In the genomic region with DNA sequence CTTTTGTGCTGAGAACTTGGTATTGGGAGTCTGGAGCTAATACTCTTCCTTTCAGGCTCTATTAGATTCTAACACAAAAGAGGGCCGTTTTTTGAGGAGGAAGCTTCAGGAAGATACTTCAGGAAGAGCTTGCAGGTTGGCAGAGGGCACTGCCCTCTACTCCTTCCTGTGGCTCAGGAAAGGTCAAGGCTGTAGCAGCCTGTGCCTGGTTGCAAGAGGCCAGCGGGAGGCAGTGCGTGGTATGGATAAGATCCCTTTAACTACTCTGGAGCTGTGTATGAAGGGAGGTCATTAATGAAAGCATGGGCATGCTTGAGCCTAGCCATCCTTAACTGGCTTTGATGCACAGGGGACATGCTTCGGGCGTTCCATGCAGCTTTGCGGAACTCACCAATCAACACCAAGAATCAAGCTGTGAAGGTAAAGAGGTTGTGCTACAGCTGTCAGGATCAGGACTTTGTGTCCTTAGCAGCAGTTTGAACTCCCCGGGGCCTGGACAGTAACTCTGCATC, we compare ENCODE assay signal across 21 mouse cellular contexts. TPM values are rescaled to one million over a fixed set of nuclear protein-coding genes. Genes with fewer than 3 reads are reported as not detected.
DNase-seq lines count a peak whose midpoint lies in the region; TF ChIP-seq lines count a peak whose summit lies in the region.
"Had no signal": no experiment of that assay in that cellular context is flagged by ENCODE, and none has a peak within 500 bp of the region (broad histone marks: within the 10 kb centered on the region; RNA-seq: fewer than 3 reads in every experiment).

No protein-coding gene starts in this region.

- no peak for TF ChIP-seq EP300 in CH12.LX (IDR thresholded peaks at IDR 0.05; ENCODE audit: low read length)

- DNase-seq in adrenal gland, postnatal 36 days = peak; percentile 16 to 50
- DNase-seq in adrenal gland, postnatal 10 days = no peak
- no peak for DNase-seq in layer of hippocampus, adult 2 months (ENCODE audit: low spot score in 2 of 2)
- no peak for DNase-seq in layer of hippocampus, postnatal 10 days (ENCODE audit: low spot score in 2 of 2)
- no peak for DNase-seq in CH12.LX (ENCODE audit: extremely low read depth)
- no peak for DNase-seq in MN1 (ENCODE audit: low spot score)
- DNase-seq: cerebellum, adult 11-12 months; cerebellum, adult 9-11 months; embryo, embryonic 11 days; kidney, adult 8-10 months; kidney, postnatal 10 days; layer of hippocampus, adult 9-11 months; lung, postnatal 4 days; midbrain, embryonic 14.5 days; right cerebral cortex, postnatal 25 days; thymus, adult 18-20 months; thymus, postnatal 25 days had no signal

- in situ Hi-C loops in CH12.LX (cut with MboI; ENCODE audit: low pct_ligation_motif_present, low pct_unique_long_range_greater_than_20kb, low sequenced_read_pairs) = no loop called here

- no peaks in the 10 kb centered on the region for H3K9me3 ChIP-seq in CH12.LX (replicated peaks; ENCODE audit: low read length)
- H3K9me3 ChIP-seq: heart, embryonic 15.5 days had no signal

- H3K4me3 ChIP-seq in layer of hippocampus, adult 2 months = no peak overlapping the region
- H3K4me3 ChIP-seq in CH12.LX (replicated peaks in 1 of 3; ENCODE audit: low read depth in 2 of 3, low read length in 2 of 3, poor library complexity in 1 of 3) = no peak overlapping the region
- H3K4me3 ChIP-seq in bone marrow, adult 2 months (replicated peaks; ENCODE audit: control insufficient read depth, low read depth, low read length) = no peak overlapping the region
- H3K4me3 ChIP-seq: erythroblast, embryonic 14.5 days; heart, embryonic 15.5 days had no signal

- 80% methylated on average over 7 of the region's 7 CpGs for WGBS in bone marrow, adult 2 months

- peaks cover 51% of the 10 kb centered on the region for H3K79me2 ChIP-seq in CH12.LX (replicated peaks; ENCODE audit: control insufficient read depth, extremely low read depth, insufficient read depth, poor library complexity, severe bottlenecking)

- no peak for TF ChIP-seq RAD21 in CH12.LX (IDR thresholded peaks at IDR 0.05; ENCODE audit: low read depth, low read length)

- peaks cover 8 to 71% of the 10 kb centered on the region in 2 experiments for H3K4me1 ChIP-seq in CH12.LX (ENCODE audit: control insufficient read depth in 1 of 2, insufficient read depth in 2 of 2)
- H3K4me1 ChIP-seq in bone marrow, adult 2 months (ENCODE audit: control insufficient read depth, insufficient read depth, low read length) = peaks cover 5% of the 10 kb centered on the region

- no peak for TF ChIP-seq CTCF in layer of hippocampus, adult 2 months (conservative IDR thresholded peaks at IDR 0.05)
- TF ChIP-seq CTCF in CH12.LX (conservative IDR thresholded peaks at IDR 0.05 in 1 of 2, IDR thresholded peaks at IDR 0.05 in 1 of 2; ENCODE audit: low read depth in 2 of 2, low read length in 2 of 2) = no peak
- no peak for TF ChIP-seq CTCF in bone marrow, adult 2 months (IDR thresholded peaks at IDR 0.05; ENCODE audit: control insufficient read depth, insufficient read depth, low read length)

- TF ChIP-seq POLR2A in CH12.LX (IDR thresholded peaks at IDR 0.05; ENCODE audit: low read depth, low read length) = no peak
- TF ChIP-seq POLR2A in bone marrow, adult 2 months (IDR thresholded peaks at IDR 0.05; ENCODE audit: borderline replicate concordance, control insufficient read depth, low read depth, low read length) = no peak

- H3K9ac ChIP-seq in CH12.LX (ENCODE audit: insufficient read depth, low read depth) = peak overlapping the region; percentile 87
- H3K9ac ChIP-seq: heart, embryonic 15.5 days had no signal

- H3K27me3 ChIP-seq in CH12.LX (replicated peaks) = no peaks in the 10 kb centered on the region
- H3K27me3 ChIP-seq: heart, embryonic 15.5 days had no signal

- peaks cover 46 to 66% of the 10 kb centered on the region in 2 experiments for H3K36me3 ChIP-seq in CH12.LX (replicated peaks in 1 of 2; ENCODE audit: control insufficient read depth in 1 of 2, insufficient read depth in 1 of 2, low read length in 1 of 2)

- peak overlapping the region; percentile 43; the same call in 1 of the 2 replicates for H3K27ac ChIP-seq in layer of hippocampus, adult 2 months
- H3K27ac ChIP-seq in CH12.LX (ENCODE audit: insufficient read depth, low read depth) = peak overlapping the region; percentile 100
- 0 out of 2 replicates have a peak overlapping the region, but pooled peaks have one; percentile 19 for H3K27ac ChIP-seq in bone marrow, adult 2 months (ENCODE audit: control insufficient read depth, insufficient read depth, low read depth, low read length, poor library complexity)
- H3K27ac ChIP-seq: heart, embryonic 15.5 days; stomach, postnatal 0 days had no signal

- peak overlapping the region; percentile 74 for H3K4me2 ChIP-seq in CH12.LX (ENCODE audit: insufficient read depth, low read depth, poor library complexity, severe bottlenecking)
- H3K4me2 ChIP-seq: heart, embryonic 15.5 days had no signal

- dilution Hi-C loops in CH12.LX (cut with MboI; ENCODE audit: extremely low pct_ligation_motif_present, extremely low pct_unique_long_range_greater_than_20kb, low sequenced_read_pairs) = no loop called here

TF ChIP-seq in CH12.LX, 34 proteins besides CTCF, POLR2A, EP300 and RAD21:
- TF ChIP-seq RCOR1 (conservative IDR thresholded peaks at IDR 0.05; ENCODE audit: low read depth, low read length) (0 out of 2 replicates have a peak, but pooled peaks have one; percentile 30), TBP (conservative IDR thresholded peaks at IDR 0.05; ENCODE audit: low read depth, low read length) (no peak)

RNA-seq across cellular contexts. Expression of gene Rpl35, which starts 7.4 kb away (rescaled TPM):
- 100 to 1,000 TPM; 461 to 462 TPM for total RNA-seq in adrenal gland, postnatal 36 days (2021)
- total RNA-seq in adrenal gland, postnatal 10 days (2021) = 100 to 1,000 TPM; 511 to 525 TPM
- 100 to 1,000 TPM; 247 to 255 TPM for total RNA-seq in layer of hippocampus, adult 2 months (2021)
- total RNA-seq in layer of hippocampus, postnatal 10 days (2021) = 100 to 1,000 TPM; 308 to 382 TPM
- total RNA-seq in CH12.LX (2012; rRNA removed) (2,171 and 2,515 TPM in 2 replicates), CH12.LX (2014; rRNA removed) (976 and 984 TPM in 2 replicates)
- 649 and 718 TPM in 2 replicates for polyA plus RNA-seq in CH12.LX (2012; ENCODE audit: insufficient read length, low read depth)
- 129 and 218 TPM in 2 replicates for polyA plus RNA-seq in bone marrow, adult 2 months (2011; ENCODE audit: insufficient read depth, insufficient read length, low replicate concordance, missing spikeins)

RNA-seq across cellular contexts. Expression of gene Arpc5l, which starts 7.7 kb away (rescaled TPM):
- 10 to 100 TPM; 79.8 TPM for total RNA-seq in adrenal gland, postnatal 36 days (2021)
- 10 to 100 TPM; 59.7 to 61.2 TPM for total RNA-seq in adrenal gland, postnatal 10 days (2021)
- total RNA-seq in layer of hippocampus, adult 2 months (2021) = 10 to 100 TPM; 88.5 to 92.8 TPM
- total RNA-seq in layer of hippocampus, postnatal 10 days (2021) = 100 to 1,000 TPM in 1 of 2 experiments, 10 to 100 TPM in 1; 87.7 to 102 TPM
- total RNA-seq in CH12.LX (2012; rRNA removed) = 139 and 148 TPM in 2 replicates
- total RNA-seq in CH12.LX (2014; rRNA removed) = 300 and 309 TPM in 2 replicates
- 212 and 219 TPM in 2 replicates for polyA plus RNA-seq in CH12.LX (2012; ENCODE audit: insufficient read length, low read depth)
- 42.4 and 71.5 TPM in 2 replicates for polyA plus RNA-seq in bone marrow, adult 2 months (2011; ENCODE audit: insufficient read depth, insufficient read length, low replicate concordance, missing spikeins)

RNA-seq across cellular contexts. Expression of gene Wdr38, which starts 15.5 kb away (rescaled TPM):
- under 1 TPM; 0.33 to 0.46 TPM for total RNA-seq in adrenal gland, postnatal 36 days (2021)
- under 1 TPM; 0.21 to 0.27 TPM for total RNA-seq in adrenal gland, postnatal 10 days (2021)
- under 1 TPM; 0.47 to 0.69 TPM for total RNA-seq in layer of hippocampus, adult 2 months (2021)
- under 1 TPM; 0.73 to 0.80 TPM for total RNA-seq in layer of hippocampus, postnatal 10 days (2021)
- total RNA-seq in CH12.LX (2012; rRNA removed) = 1.0 and 1.1 TPM in 2 replicates
- total RNA-seq in CH12.LX (2014; rRNA removed) = 0.19 and 0.28 TPM in 2 replicates
- 0.40 and 0.63 TPM in 2 replicates for polyA plus RNA-seq in CH12.LX (2012; ENCODE audit: insufficient read length, low read depth)
- 1.4 and 2.0 TPM in 2 replicates for polyA plus RNA-seq in bone marrow, adult 2 months (2011; ENCODE audit: insufficient read depth, insufficient read length, low replicate concordance, missing spikeins)
- polyA plus RNA-seq: erythroblast, embryonic 14.5 days had no signal

RNA-seq across cellular contexts. Expression of gene Golga1, which starts 52.5 kb away (rescaled TPM):
- total RNA-seq in adrenal gland, postnatal 36 days (2021) = 10 to 100 TPM; 20.9 to 26.9 TPM
- total RNA-seq in adrenal gland, postnatal 10 days (2021) = 10 to 100 TPM; 19.5 to 26.2 TPM
- 10 to 100 TPM; 36.2 to 42.5 TPM for total RNA-seq in layer of hippocampus, adult 2 months (2021)
- total RNA-seq in layer of hippocampus, postnatal 10 days (2021) = 10 to 100 TPM; 31.1 to 32.0 TPM
- total RNA-seq in CH12.LX (2012; rRNA removed) (7.8 and 8.8 TPM in 2 replicates), CH12.LX (2014; rRNA removed) (8.2 and 8.6 TPM in 2 replicates)
- polyA plus RNA-seq in CH12.LX (2012; ENCODE audit: insufficient read length, low read depth) = 10.1 and 11.5 TPM in 2 replicates
- polyA plus RNA-seq in bone marrow, adult 2 months (2011; ENCODE audit: insufficient read depth, insufficient read length, low replicate concordance, missing spikeins) = 16.5 and 23.6 TPM in 2 replicates

Comparison
In these comparisons a context has a peak if more than half of its experiments do, and no peak if none do; other contexts are left out.
1. DNase-seq: peak in adrenal gland, postnatal 36 days (2 of 2); none in adrenal gland, postnatal 10 days (single experiment), layer of hippocampus, adult 2 months (0 of 2), layer of hippocampus, postnatal 10 days (0 of 2), CH12.LX (single experiment) and MN1 (single experiment).
2. H3K27ac ChIP-seq: peak in every context shown above with its lines; median percentile 100 in CH12.LX; 43 in layer of hippocampus, adult 2 months; 19 in bone marrow, adult 2 months.